Mouse (Mus musculus): ENCODE results near the gene Gm17267.
"Not testable (repeated sequence)": the region's sequence is repeated elsewhere in the genome, so short reads cannot be mapped to it uniquely, and the experiment has no call there.

Gm17267 gene

GRCm38 (mm10) chrX:126017257-126017656 is at the start of gene Gm17267:
Gene Gm17267, plus strand, starts transcription at chrX:126017557.
- not testable (repeated sequence) for DNase-seq (ENCODE audit: low read depth, low spot score)
